Mouse (Mus musculus) liver, postnatal 0 days (tissue): Measurements from ENCODE around the gene Scube3. TPM values are rescaled to one million over a fixed set of nuclear protein-coding genes. Genes with fewer than 3 reads are reported as not detected.

ENCODE experiments used
- ATAC-seq: fragments of 200-750 bp; cut with Nextera tagmentation; 2 replicates; pipeline ENCODE4 v1.8.0; 2017; ENCODE audit warnings: mild to moderate bottlenecking, moderate library complexity
- DNase-seq: peaks from one replicate; pipeline ENCODE4 v3.0.0-alpha.2; 2016
- H3K27ac ChIP-seq: fragments of 300-500 bp; sonication (generic); 2 replicates; pipeline ENCODE4 v1.5.1; 2014; ENCODE audit warnings: antibody characterized with exemption, moderate library complexity, mild to moderate bottlenecking, low read depth
- H3K27me3 ChIP-seq: fragments of 300-500 bp; sonication (generic); 2 replicates; pipeline ENCODE4 v1.6.1; 2014; ENCODE audit warnings: low read length, control low read depth, mixed read lengths; ENCODE audit not compliant: insufficient read depth
- H3K36me3 ChIP-seq: fragments of 300-500 bp; sonication (generic); replicated peaks from 2 replicates; pipeline ENCODE4 v1.6.1; 2014; ENCODE audit warnings: mild to moderate bottlenecking, control low read depth, low read length, moderate library complexity, mixed read lengths; ENCODE audit not compliant: insufficient read depth
- H3K4me1 ChIP-seq: fragments of 300-500 bp; sonication (generic); 2 replicates; pipeline ENCODE4 v1.6.1; 2014; ENCODE audit warnings: antibody characterized with exemption, mild to moderate bottlenecking, control low read depth; ENCODE audit not compliant: insufficient read depth
- H3K4me2 ChIP-seq: fragments of 300-500 bp; sonication (generic); 2 replicates; pipeline ENCODE4 v1.6.1; 2014; ENCODE audit warnings: low read depth, mild to moderate bottlenecking, low read length, moderate library complexity, mixed read lengths
- H3K4me3 ChIP-seq: fragments of 300-500 bp; sonication (generic); 2 replicates; pipeline ENCODE4 v1.5.1; 2014; ENCODE audit warnings: low read depth, low read length
- H3K9ac ChIP-seq: fragments of 300-500 bp; sonication (generic); replicated peaks from 2 replicates; pipeline ENCODE4 v1.6.1; 2014; ENCODE audit warnings: mild to moderate bottlenecking, moderate library complexity
- H3K9me3 ChIP-seq: fragments of 300-500 bp; sonication (generic); 2 replicates; pipeline ENCODE4 v1.6.1; 2016; ENCODE audit warnings: mild to moderate bottlenecking, control low read depth, low read length, mixed read lengths
- CTCF ChIP-seq: sonication (generic); IDR thresholded peaks from 2 replicates; pipeline ENCODE4 v1.5.1; 2016; ENCODE audit warnings: antibody characterized with exemption, low read depth
- EP300 ChIP-seq: IDR thresholded peaks from 2 replicates; pipeline ENCODE4 v1.6.1; 2016; ENCODE audit warnings: antibody characterized with exemption, low read depth, mild to moderate bottlenecking
- WGBS: fragments of 180-500 bp; shearing (Covaris S2); extraction: QIAGEN DNeasy Blood & Tissue Kit; methylation state at CpG from one replicate; pipeline ENCODE4 v1.1.7; 2014; ENCODE audit not compliant: insufficient replicate concordance; 5-methylcytosine and 5-hydroxymethylcytosine counted together
- polyA plus RNA-seq: library from polyadenylated mRNA; unstranded; fragments of >200 nt; fragmentation: Nextera tagmentation; extraction: Ambion mirVana; gene quantifications from 2 replicates; pipeline ENCODE4 v1.2.1, GENCODE M21; 2015

The Scube3 gene
- polyA plus RNA-seq, 1 experiment from 2014 or later: 0.06 TPM

DNA sequence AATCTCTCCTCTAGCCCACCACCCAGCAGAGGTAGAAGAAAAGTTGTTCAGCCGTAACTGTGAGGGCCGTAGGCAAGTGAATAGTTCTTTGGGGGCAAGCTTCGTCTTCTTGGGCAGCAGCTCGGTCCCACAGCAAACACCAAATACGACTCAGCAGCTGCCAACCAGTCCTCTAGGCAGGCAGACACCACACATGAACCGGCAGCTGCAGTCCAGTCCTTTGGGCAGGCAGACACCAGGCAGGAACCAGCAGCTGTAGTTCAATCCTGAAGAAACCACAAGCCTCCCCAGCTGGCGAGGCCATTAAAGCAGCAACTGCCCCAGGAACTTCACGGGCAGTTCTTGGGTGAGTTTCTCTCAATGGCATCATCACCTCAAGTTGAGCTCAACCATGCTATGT lies 29.7 kb upstream of the Scube3 start:
- DNase-seq: no peak
- Histone ChIP-seq H3K4me3 (no peak overlapping the region), H3K27ac (no peak overlapping the region), H3K27me3 (no peaks in the 10 kb centered on the region), H3K4me1 (no peaks in the 10 kb centered on the region), H3K9ac (no peak overlapping the region), H3K36me3 (no peaks in the 10 kb centered on the region), H3K9me3 (no peaks in the 10 kb centered on the region), H3K4me2 (no peak overlapping the region)
- no peak for ATAC-seq
- 79% methylated on average over 8 of the region's 8 CpGs for WGBS
- TF ChIP-seq CTCF (no peak), EP300 (no peak)

- no peak for DNase-seq
- Histone ChIP-seq H3K9ac (no peak overlapping the region), H3K4me2 (no peak overlapping the region), H3K9me3 (no peaks in the 10 kb centered on the region), H3K27me3 (peaks cover 7% of the 10 kb centered on the region; the same call in 1 of the 2 replicates), H3K36me3 (no peaks in the 10 kb centered on the region), H3K4me1 (no peaks in the 10 kb centered on the region), H3K4me3 (no peak overlapping the region), H3K27ac (no peak overlapping the region)
- ATAC-seq: no peak
- 83% methylated on average over 9 of the region's 9 CpGs for WGBS
- TF ChIP-seq EP300: no peak
- no peak for TF ChIP-seq CTCF
Observed at GRCm38 (mm10) chr17:28116335-28116734, 25.6 kb upstream of the Scube3 start.

DNA sequence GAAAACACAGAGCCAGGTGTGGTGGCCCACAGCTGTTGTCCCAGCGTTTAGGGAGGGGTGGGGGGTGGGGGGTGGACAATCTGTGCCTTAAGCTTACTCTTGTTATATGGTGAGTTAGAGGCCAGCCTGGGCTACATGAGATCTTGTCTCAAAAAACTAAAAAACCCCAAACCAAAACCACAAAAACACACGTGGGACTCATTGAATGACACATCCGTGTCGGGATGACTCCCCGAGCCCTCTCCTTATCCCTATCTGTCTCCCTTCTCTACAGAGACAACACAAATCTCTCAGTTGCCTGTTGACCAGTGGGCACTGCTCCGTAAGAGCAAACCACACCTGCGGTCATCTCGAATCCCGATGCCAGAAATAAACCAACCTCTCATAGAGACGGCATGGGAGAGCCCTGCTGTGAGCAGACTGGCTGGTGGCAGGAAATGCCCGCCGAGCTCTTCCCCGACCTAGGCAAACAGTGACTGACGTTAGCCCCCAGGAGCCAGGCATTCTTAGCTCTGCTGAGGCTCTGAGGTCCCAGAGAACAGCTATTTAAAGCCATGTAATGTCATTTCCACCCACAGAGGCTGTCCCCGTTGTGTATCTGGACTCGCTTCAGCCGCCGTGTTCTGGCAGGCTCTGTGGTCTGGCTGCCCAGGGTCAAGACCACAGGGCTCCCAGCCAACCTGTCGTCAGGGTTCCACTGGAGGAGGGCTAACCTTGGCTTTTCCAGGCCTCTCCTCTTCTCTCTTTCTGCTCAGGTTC lies 24.3 kb upstream of the Scube3 start:
- H3K27me3 ChIP-seq: peaks cover 7% of the 10 kb centered on the region; the same call in 1 of the 2 replicates
- WGBS: 26% methylated on average over 19 of the region's 19 CpGs
- no peak overlapping the region for H3K4me3 ChIP-seq
- ATAC-seq: no peak
- H3K27ac ChIP-seq: no peak overlapping the region
- no peak overlapping the region for H3K4me2 ChIP-seq
- H3K36me3 ChIP-seq: no peaks in the 10 kb centered on the region
- TF ChIP-seq EP300: no peak
- TF ChIP-seq CTCF: no peak
- H3K9me3 ChIP-seq: no peaks in the 10 kb centered on the region
- H3K4me1 ChIP-seq: no peaks in the 10 kb centered on the region
- no peak overlapping the region for H3K9ac ChIP-seq
- no peak for DNase-seq

DNA sequence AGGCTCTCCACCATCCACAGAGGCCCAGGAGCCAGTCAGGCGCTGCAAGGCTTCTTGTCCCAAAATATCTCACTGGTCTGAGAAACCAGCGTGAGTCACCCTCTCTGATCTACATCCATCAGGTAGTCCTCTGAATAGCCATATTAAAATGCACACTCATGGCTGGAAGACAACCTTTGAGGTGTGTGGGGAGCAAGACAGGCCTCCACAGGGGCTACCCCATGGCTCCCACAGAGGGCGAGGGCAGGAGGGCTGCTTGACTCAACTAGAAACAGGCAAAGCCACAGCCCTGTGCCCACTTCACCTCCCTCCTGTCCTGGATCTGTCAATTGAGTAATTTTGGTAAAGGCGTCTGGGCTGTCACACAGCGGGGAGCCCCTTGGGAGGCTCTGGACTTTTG lies 21.5 kb upstream of the Scube3 start:
- WGBS: 75% methylated on average over 5 of the region's 5 CpGs
- Histone ChIP-seq H3K4me1 (no peaks in the 10 kb centered on the region), H3K9me3 (no peaks in the 10 kb centered on the region), H3K27me3 (peaks cover 7% of the 10 kb centered on the region; the same call in 1 of the 2 replicates), H3K36me3 (no peaks in the 10 kb centered on the region), H3K9ac (no peak overlapping the region), H3K4me3 (no peak overlapping the region), H3K27ac (no peak overlapping the region), H3K4me2 (no peak overlapping the region)
- DNase-seq (no peak), ATAC-seq (no peak)
- TF ChIP-seq CTCF: no peak
- no peak for TF ChIP-seq EP300

DNA sequence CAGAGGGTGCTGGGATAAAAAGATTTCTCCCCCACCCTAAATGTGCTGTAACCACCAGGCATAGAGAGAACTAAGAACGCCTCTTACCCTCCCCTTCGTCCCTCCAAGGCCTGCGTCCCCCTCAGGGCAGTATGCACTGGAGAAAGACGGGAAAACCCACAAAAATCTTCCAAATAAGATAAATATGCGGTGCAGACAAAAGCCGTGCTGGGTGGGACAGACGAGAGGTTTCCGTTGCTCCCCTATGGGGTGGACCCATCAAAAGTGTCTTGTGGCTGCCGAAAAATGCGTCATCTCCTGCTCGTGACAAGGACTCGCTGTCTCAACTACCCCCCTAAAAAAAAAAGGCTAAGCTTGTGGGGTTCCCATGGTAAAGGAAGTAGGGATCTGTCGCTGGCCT lies 19.0 kb upstream of the Scube3 start:
- Histone ChIP-seq H3K4me1 (no peaks in the 10 kb centered on the region), H3K36me3 (no peaks in the 10 kb centered on the region), H3K27me3 (peaks cover 2% of the 10 kb centered on the region; the same call in 1 of the 2 replicates), H3K27ac (no peak overlapping the region), H3K9ac (no peak overlapping the region), H3K4me2 (no peak overlapping the region), H3K9me3 (no peaks in the 10 kb centered on the region), H3K4me3 (no peak overlapping the region)
- ATAC-seq (no peak), DNase-seq (no peak)
- TF ChIP-seq CTCF (no peak), EP300 (no peak)
- 66% methylated on average over 13 of the region's 13 CpGs for WGBS

DNA sequence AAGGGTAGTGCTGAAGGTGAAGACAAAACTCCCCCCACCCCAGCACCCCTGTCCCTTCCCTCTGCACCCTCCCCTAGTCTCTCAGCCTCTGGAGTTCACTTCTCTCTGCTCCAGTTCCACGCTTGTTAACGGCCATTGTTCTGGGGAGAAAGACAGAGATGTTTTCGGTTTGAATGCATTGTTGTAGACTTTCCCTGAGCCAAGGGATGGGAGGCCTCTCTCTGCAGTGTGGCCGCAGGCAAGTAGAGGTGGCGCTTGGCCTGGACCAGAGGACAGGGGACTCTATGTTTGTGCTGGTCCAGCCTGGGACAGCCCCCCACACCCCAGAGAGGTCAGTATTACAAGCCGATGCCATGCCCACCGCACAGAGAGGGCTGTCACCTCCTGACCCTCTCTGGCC lies 18.3 kb upstream of the Scube3 start:
- ATAC-seq: no peak
- no peak overlapping the region for H3K4me2 ChIP-seq
- 68% methylated on average over 7 of the region's 7 CpGs for WGBS

More for the DNA sequence above, 18.3 kb upstream of the Scube3 start:
- no peak for DNase-seq
- H3K4me1 ChIP-seq: no peaks in the 10 kb centered on the region
- H3K9me3 ChIP-seq: no peaks in the 10 kb centered on the region
- H3K9ac ChIP-seq: no peak overlapping the region
- H3K36me3 ChIP-seq: no peaks in the 10 kb centered on the region
- H3K4me3 ChIP-seq: no peak overlapping the region
- H3K27me3 ChIP-seq: no peaks in the 10 kb centered on the region
- TF ChIP-seq EP300: no peak
- TF ChIP-seq CTCF: no peak
- H3K27ac ChIP-seq: no peak overlapping the region
